7 mouse cellular contexts compared by ENCODE assay signal in genomic region chr13:64273352-64273751, GRCm38 (mm10). TPM values are rescaled to one million over a fixed set of nuclear protein-coding genes. Genes with fewer than 3 reads are reported as not detected.
DNase-seq lines count a peak whose midpoint lies in the region; ATAC-seq and TF ChIP-seq lines count a peak whose summit lies in the region.

No protein-coding gene starts in this region.

- H3K4me3 ChIP-seq in neural tube, embryonic 11.5 days (ENCODE audit: low read depth, low read length): peak overlapping the region; percentile 76
- H3K4me3 ChIP-seq in hindbrain, embryonic 10.5 days: peak overlapping the region; percentile 85
- H3K4me3 ChIP-seq in liver, embryonic 13.5 days (replicated peaks): no peak overlapping the region
- peak overlapping the region; percentile 68; the same call in 1 of the 2 replicates for H3K4me3 ChIP-seq in stomach, postnatal 0 days (ENCODE audit: low read depth, low read length)

- TF ChIP-seq EP300 in stomach, postnatal 0 days (optimal IDR thresholded peaks at IDR 0.05): no peak

- ATAC-seq in neural tube, embryonic 11.5 days (ENCODE audit: insufficient read depth, low FRiP score, low TSS enrichment): no peak
- no peak for ATAC-seq in liver, embryonic 13.5 days (ENCODE audit: low read depth)
- ATAC-seq in stomach, postnatal 0 days (ENCODE audit: low FRiP score, low TSS enrichment): no peak

- H3K36me3 ChIP-seq in neural tube, embryonic 11.5 days (ENCODE audit: control insufficient read depth, insufficient read depth, low read length): no peaks in the 10 kb centered on the region; the same call in 1 of the 2 replicates
- no peaks in the 10 kb centered on the region for H3K36me3 ChIP-seq in hindbrain, embryonic 10.5 days
- no peaks in the 10 kb centered on the region for H3K36me3 ChIP-seq in liver, embryonic 13.5 days
- H3K36me3 ChIP-seq in stomach, postnatal 0 days (ENCODE audit: control insufficient read depth, insufficient read depth, low read length): no peaks in the 10 kb centered on the region

- intact Hi-C loops in left cerebral cortex, postnatal 14 days (cut with DNase I): no loop called here

- H3K9me3 ChIP-seq in neural tube, embryonic 11.5 days (ENCODE audit: control insufficient read depth, low read length): no peaks in the 10 kb centered on the region
- no peaks in the 10 kb centered on the region for H3K9me3 ChIP-seq in hindbrain, embryonic 10.5 days
- no peaks in the 10 kb centered on the region for H3K9me3 ChIP-seq in liver, embryonic 13.5 days (replicated peaks)
- no peaks in the 10 kb centered on the region for H3K9me3 ChIP-seq in stomach, postnatal 0 days (ENCODE audit: control insufficient read depth, low read length)

- H3K27ac ChIP-seq in neural tube, embryonic 11.5 days (ENCODE audit: low read depth, low read length): no peak overlapping the region
- no peak overlapping the region for H3K27ac ChIP-seq in hindbrain, embryonic 10.5 days
- H3K27ac ChIP-seq in liver, embryonic 13.5 days: no peak overlapping the region
- no peak overlapping the region for H3K27ac ChIP-seq in stomach, postnatal 0 days (replicated peaks)

- no peaks in the 10 kb centered on the region for H3K27me3 ChIP-seq in neural tube, embryonic 11.5 days (ENCODE audit: control insufficient read depth, insufficient read depth, low read length)
- peaks cover 23% of the 10 kb centered on the region for H3K27me3 ChIP-seq in hindbrain, embryonic 10.5 days (ENCODE audit: insufficient read depth, poor library complexity, severe bottlenecking)
- peaks cover 48% of the 10 kb centered on the region for H3K27me3 ChIP-seq in liver, embryonic 13.5 days
- H3K27me3 ChIP-seq in stomach, postnatal 0 days (ENCODE audit: control insufficient read depth, insufficient read depth, low read length): no peaks in the 10 kb centered on the region

- WGBS in neural tube, embryonic 11.5 days: 57% methylated on average over 8 of the region's 8 CpGs
- WGBS in hindbrain, embryonic 10.5 days: 51% methylated on average over 8 of the region's 8 CpGs
- 34% methylated on average over 8 of the region's 8 CpGs for WGBS in liver, embryonic 13.5 days (ENCODE audit: insufficient replicate concordance)
- WGBS in stomach, postnatal 0 days: 38% methylated on average over 8 of the region's 8 CpGs

- H3K4me1 ChIP-seq in neural tube, embryonic 11.5 days (ENCODE audit: control insufficient read depth, insufficient read depth, low read length): peaks cover 3% of the 10 kb centered on the region
- peaks cover 23% of the 10 kb centered on the region for H3K4me1 ChIP-seq in hindbrain, embryonic 10.5 days (replicated peaks)
- H3K4me1 ChIP-seq in liver, embryonic 13.5 days (replicated peaks): peaks cover 25% of the 10 kb centered on the region
- 0 out of 2 replicates have a peak, but pooled peaks cover 4% of the 10 kb centered on the region for H3K4me1 ChIP-seq in stomach, postnatal 0 days (replicated peaks; ENCODE audit: control insufficient read depth, insufficient read depth)

- no peak for DNase-seq in neural tube, embryonic 11.5 days (ENCODE audit: low spot score)
- no peak for DNase-seq in neural tube, embryonic 10.5 days (ENCODE audit: extremely low spot score, low spot score)
- DNase-seq in hindbrain, embryonic 10.5 days (ENCODE audit: low spot score): no peak
- DNase-seq in liver, embryonic 13.5 days: no peak
- DNase-seq in stomach, postnatal 0 days (ENCODE audit: low spot score): no peak
- DNase-seq in cerebellum, postnatal 10 days: no peak
- no peak for DNase-seq in left cerebral cortex, postnatal 14 days (ENCODE audit: low spot score in 2 of 2)

- H3K4me2 ChIP-seq in neural tube, embryonic 11.5 days (ENCODE audit: low read depth): peak overlapping the region; percentile 85; the same call in 1 of the 2 replicates
- H3K4me2 ChIP-seq in liver, embryonic 13.5 days: peak overlapping the region; percentile 98
- peak overlapping the region; percentile 100; the same call in 1 of the 2 replicates for H3K4me2 ChIP-seq in stomach, postnatal 0 days (replicated peaks; ENCODE audit: low read depth)

- no peak for TF ChIP-seq CTCF in stomach, postnatal 0 days (IDR thresholded peaks at IDR 0.05; ENCODE audit: low read depth)

- H3K9ac ChIP-seq in neural tube, embryonic 11.5 days (ENCODE audit: low read length): no peak overlapping the region
- H3K9ac ChIP-seq in liver, embryonic 13.5 days: no peak overlapping the region
- no peak overlapping the region for H3K9ac ChIP-seq in stomach, postnatal 0 days (ENCODE audit: low read length)

RNA-seq across cellular contexts. Expression of gene Cdc14b, which starts 1.7 kb away (rescaled TPM):
- 13.4 and 16.0 TPM in 2 replicates for polyA plus RNA-seq in neural tube, embryonic 11.5 days (2014; fragmentation: Nextera tagmentation; extraction: Ambion mirVana)
- polyA plus RNA-seq in hindbrain, embryonic 10.5 days (2016; fragmentation: Nextera tagmentation; extraction: Ambion mirVana): 11.2 and 16.3 TPM in 2 replicates
- 6.9 and 8.9 TPM in 2 replicates for polyA plus RNA-seq in liver, embryonic 13.5 days (2015; fragmentation: Nextera tagmentation; extraction: Ambion mirVana)
- 11.8 and 12.1 TPM in 2 replicates for polyA plus RNA-seq in stomach, postnatal 0 days (2015; fragmentation: Nextera tagmentation; extraction: Ambion mirVana)
- total RNA-seq in left cerebral cortex, postnatal 14 days (2021): 1 to 10 TPM; 4.6 to 6.0 TPM

RNA-seq across cellular contexts. Expression of gene Aaed1, which starts 39.2 kb away (rescaled TPM):
- 20.0 and 22.9 TPM in 2 replicates for polyA plus RNA-seq in neural tube, embryonic 11.5 days (2014; fragmentation: Nextera tagmentation; extraction: Ambion mirVana)
- 21.5 and 26.7 TPM in 2 replicates for polyA plus RNA-seq in hindbrain, embryonic 10.5 days (2016; fragmentation: Nextera tagmentation; extraction: Ambion mirVana)
- polyA plus RNA-seq in liver, embryonic 13.5 days (2015; fragmentation: Nextera tagmentation; extraction: Ambion mirVana): 21.6 and 25.1 TPM in 2 replicates
- 47.2 and 47.9 TPM in 2 replicates for polyA plus RNA-seq in stomach, postnatal 0 days (2015; fragmentation: Nextera tagmentation; extraction: Ambion mirVana)
- total RNA-seq in left cerebral cortex, postnatal 14 days (2021): 10 to 100 TPM; 10.5 to 15.0 TPM
